Mouse (Mus musculus) liver, adult (tissue): ENCODE data around the gene Celsr1.

ENCODE experiments used
- GATA4 ChIP-seq: IDR thresholded peaks from 2 replicates; pipeline ENCODE4 v1.6.1; 2014; ENCODE audit warnings: mild to moderate bottlenecking, low read length; ENCODE audit not compliant: insufficient replicate concordance

Gene Celsr1

GRCm38 (mm10) chr15:86069011-86069791 is 35.6 kb upstream of the Celsr1 start:
- TF ChIP-seq GATA4 = no peak

- no peak for TF ChIP-seq GATA4
Observed at GRCm38 (mm10) chr15:86067941-86068495, 34.4 kb upstream of the Celsr1 start.

- no peak for TF ChIP-seq GATA4
Observed at GRCm38 (mm10) chr15:86067581-86067910, 34.0 kb upstream of the Celsr1 start.

GRCm38 (mm10) chr15:86066836-86067580 is 33.4 kb upstream of the Celsr1 start:
- TF ChIP-seq GATA4 = no peak

- no peak for TF ChIP-seq GATA4
Observed at GRCm38 (mm10) chr15:86065367-86065766, 31.8 kb upstream of the Celsr1 start.

- no peak for TF ChIP-seq GATA4
Observed at GRCm38 (mm10) chr15:86064850-86065229, 31.3 kb upstream of the Celsr1 start.

GRCm38 (mm10) chr15:86064191-86064849 is 30.7 kb upstream of the Celsr1 start:
- TF ChIP-seq GATA4 = no peak

- TF ChIP-seq GATA4 = no peak
Observed at GRCm38 (mm10) chr15:86061848-86062481, 28.4 kb upstream of the Celsr1 start.

- TF ChIP-seq GATA4 = no peak
Observed at GRCm38 (mm10) chr15:86061221-86061620, 27.6 kb upstream of the Celsr1 start.

GRCm38 (mm10) chr15:86060581-86060980 is 27.0 kb upstream of the Celsr1 start:
- no peak for TF ChIP-seq GATA4

GRCm38 (mm10) chr15:86059835-86060380 is 26.3 kb upstream of the Celsr1 start:
- TF ChIP-seq GATA4 = no peak

- no peak for TF ChIP-seq GATA4
Observed at GRCm38 (mm10) chr15:86058931-86059834, 25.6 kb upstream of the Celsr1 start.

GRCm38 (mm10) chr15:86058394-86058915 is 24.9 kb upstream of the Celsr1 start:
- no peak for TF ChIP-seq GATA4

- TF ChIP-seq GATA4 = no peak
Observed at GRCm38 (mm10) chr15:86057908-86058307, 24.3 kb upstream of the Celsr1 start.
